Mouse (Mus musculus): Measurements from ENCODE around the gene Dnajc8.
"Not testable (repeated sequence)": the region's sequence is repeated elsewhere in the genome, so short reads cannot be mapped to it uniquely, and the experiment has no call there.

The Dnajc8 gene

DNA sequence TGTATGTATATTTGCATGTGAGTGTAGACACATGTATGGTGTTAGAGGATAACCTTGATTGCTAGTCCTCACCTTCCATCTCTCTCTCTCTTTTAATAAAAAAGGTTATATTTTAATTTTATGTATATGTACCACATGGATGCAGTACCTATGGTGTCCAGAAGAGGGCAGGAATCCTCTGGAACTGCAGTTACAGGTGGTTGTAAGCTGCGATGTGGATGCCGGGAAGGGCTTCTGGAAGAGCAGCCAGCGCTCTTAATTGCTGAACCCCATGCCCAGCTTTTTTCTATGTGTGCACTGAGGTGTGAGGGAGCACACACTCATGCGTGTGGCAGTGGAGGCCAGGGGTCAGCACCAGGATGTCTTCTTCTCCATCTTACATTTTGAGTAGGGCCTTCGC lies 33.8 kb downstream of the Dnajc8 start:
- DNase-seq, result no peak

DNA sequence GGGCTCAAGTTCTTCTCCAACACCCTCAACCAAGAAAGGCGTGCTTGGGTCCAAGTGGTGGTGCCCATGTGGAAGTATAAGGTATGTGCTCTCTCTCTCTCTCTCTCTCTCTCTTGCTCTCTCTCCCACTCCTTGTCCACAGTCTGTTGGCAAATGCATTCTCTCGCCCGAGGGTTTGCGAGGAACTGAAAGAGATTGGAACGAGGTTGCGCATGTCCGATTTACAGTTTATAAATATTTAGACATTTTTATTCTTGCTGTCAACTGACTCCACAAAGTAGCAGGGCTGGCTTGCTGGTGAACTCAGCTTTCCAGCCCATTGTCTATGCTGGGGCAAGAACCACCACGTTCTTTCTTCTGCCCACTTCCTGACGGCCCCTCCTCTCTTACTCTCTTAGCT lies 35.8 kb downstream of the Dnajc8 start:
- no peak for DNase-seq

- no peak for DNase-seq
These were observed 38.0 kb downstream of the Dnajc8 start for GRCm38 (mm10) chr4:132573327-132573726.

DNA sequence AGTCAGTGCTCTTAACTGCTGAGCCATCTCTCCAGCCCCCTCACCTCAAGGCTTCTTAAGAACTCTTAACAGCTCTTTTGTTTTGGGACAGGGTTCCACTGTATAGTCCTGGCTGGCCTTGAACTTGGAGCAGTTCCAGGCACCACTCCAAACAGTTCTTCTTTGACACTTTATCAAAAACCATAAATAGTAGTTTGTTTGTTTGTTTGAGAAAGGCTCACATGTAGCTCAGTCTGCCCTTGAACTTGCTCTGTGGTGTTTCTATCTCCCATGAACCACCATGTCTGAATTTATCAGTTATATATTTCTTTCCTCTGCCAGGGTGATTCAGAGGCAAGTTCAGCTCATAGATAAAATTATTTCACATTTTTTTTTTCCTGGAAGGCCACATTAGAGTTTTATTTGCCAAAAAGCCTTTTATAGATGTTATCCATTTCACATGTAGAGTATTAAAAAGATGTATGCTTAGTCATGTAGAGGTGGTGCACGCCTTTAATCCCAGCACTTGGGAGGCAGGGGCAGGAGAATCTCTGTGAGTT lies 39.5 kb downstream of the Dnajc8 start:
- no peak for DNase-seq

DNA sequence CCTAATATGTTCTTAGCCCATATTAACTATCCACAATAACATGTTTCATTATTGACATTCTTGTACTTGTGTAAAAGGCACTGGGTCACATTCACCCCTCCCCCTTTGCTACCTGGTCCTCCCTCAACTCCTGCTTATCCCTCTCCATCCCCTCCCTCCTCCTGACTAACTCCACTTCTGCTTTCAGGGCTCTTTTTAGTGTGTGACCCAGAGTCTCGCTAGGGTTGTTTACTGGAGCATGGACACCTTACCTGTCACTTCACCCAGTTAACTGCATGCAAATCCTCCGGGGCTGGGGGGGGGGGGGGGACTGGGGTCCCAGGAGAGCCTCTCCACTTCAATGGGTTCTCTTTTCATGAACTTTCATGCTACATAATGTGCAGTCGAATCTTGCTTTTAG lies 48.4 kb downstream of the Dnajc8 start:
- DNase-seq, result no peak

DNA sequence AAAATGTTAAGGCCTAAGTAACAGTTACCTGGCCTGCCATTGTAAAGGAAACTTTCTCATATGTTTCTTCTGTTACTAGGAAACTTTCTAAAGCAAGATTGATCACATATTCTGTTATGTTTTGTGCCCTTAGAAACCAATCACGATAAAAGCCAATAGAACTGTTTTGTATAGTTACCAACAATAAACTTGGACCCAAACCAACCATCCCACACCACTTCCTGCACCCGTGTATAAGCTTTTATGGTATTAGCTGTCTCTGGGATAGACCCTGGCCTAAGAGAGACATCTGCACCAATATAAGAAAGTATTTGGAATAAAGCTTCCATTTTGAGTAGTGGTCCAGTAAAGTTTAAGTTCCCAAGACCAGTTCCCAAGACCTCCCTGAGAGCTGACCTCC lies 49.6 kb downstream of the Dnajc8 start:
- DNase-seq, result no peak

- no peak for DNase-seq
These were observed 50.9 kb downstream of the Dnajc8 start for GRCm38 (mm10) chr4:132586282-132586681.

DNA sequence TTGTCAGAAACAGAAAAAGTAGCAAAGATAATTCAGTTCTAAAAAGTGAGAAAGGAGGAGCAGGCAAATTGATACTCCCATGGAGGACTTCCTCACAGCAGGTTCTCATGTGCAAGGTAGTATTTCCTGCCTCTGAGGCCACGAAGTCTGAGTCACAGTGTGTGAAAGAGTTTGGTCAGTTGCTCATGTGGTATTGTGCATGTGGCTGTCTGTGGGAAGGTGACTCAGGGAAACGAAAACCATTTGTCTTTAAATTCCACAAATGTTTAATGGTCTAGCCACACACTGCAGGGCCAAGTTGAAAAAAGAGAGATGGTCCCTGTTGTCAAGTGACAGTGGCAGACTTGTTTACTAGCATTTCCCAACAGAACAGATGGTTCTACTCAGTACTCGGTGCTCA lies 53.2 kb downstream of the Dnajc8 start:
- DNase-seq, result no peak

DNA sequence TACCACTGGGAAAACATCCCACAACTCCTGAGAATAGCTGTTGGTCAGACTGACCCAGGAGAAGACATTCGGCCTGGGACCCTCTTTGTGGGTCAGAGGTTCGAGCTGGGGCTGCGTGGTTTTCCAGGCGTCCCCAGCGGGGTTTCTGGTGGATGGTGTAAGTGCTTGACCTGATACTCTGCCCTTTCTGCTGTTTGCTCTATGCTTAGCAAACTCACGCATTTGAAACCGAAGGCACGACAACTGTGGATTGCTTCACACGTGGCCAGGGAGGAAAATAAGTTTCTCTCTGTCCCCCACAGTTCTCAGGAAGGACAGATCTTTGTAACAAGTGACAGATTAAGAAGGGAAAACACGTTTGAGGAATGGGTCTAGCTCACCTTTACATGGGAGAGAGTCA lies 55.3 kb downstream of the Dnajc8 start:
- DNase-seq, result no peak

DNA sequence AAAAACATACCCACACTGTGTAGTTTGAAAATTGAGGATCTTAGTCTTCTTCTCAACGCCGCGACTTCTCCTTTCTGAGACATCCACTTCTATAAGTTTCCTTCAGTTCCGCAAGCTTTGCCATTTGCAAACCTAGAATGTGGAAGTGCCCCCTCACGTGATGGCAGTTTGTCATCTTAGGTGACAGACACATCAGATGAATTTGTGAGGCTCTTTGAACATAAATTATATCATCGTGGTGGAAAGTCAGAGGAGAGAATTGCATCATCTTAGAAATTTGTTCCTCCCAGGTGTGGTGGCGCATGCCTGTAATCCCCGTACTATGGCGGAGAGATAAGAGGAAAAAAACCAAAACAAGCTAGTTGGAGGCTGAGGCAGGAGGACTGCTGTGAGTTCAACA lies 57.6 kb downstream of the Dnajc8 start:
- no peak for DNase-seq

- peak; percentile 36 for DNase-seq
These were observed 58.8 kb downstream of the Dnajc8 start for GRCm38 (mm10) chr4:132594191-132594590.

DNA sequence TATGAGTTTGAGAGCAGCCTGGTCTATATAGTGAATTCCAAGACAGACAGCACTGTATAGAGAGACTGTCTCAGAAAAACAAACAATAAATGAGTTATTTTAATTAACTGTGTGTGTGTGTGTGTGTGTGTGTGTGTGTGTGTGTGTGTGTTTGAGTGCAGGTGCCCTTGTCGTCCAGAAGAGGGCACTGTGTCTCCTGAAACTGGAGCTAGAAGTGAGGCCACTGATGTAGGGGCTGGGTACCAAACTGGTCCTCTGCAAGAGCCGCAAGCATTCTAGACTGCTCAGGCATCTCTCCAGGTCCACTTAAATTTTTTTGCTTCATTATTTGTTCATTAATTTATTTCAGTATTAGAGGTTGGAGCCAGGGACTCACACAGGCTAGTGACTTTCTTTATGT lies 63.5 kb downstream of the Dnajc8 start:
- no peak for DNase-seq

DNA sequence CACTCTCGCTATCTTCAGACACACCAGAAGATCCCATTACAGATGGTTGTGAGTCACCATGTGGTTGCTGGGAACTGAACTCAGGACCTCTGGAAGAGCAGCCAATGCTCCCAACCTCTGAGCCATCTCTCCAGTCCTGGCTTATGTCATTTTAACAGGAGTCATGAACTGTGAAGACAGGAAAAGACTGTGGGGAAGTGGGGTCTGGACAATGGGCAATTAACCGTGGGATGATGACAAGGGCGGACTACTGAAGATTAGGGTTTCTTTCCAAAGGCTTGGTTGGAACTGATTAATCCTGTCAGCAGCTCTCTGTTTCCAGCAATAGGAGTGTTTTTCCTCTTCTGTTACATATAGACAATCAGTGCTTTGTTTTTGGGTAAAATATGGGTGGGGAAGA lies 64.4 kb downstream of the Dnajc8 start:
- DNase-seq, result no peak

GRCm38 (mm10) chr4:132600465-132600864 lies 65.1 kb downstream of the Dnajc8 start:
- no peak for DNase-seq

DNA sequence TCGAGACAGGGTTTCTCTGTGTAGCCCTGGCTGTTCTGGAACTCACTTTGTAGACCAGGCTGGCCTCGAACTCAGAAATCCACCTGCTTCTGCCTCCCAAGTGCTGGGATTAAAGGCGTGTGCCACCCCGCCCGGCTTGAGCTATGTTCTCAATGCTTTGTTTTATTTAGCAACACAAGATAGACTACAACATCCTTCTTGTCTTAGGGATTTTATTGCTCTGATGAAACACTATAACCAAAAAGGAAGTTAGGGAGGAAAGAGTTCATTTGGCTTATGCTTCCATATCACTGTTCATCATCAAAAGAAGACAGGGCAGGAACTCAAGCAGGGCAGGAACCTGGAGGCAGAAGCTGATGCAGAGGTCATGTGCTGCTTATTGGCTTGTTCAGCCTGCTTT lies 65.9 kb downstream of the Dnajc8 start:
- DNase-seq, result not testable (repeated sequence)
